Mouse (Mus musculus) forebrain, embryonic 15.5 days (tissue): ENCODE measurements at regions not wholly inside any gene's neighbourhood (a gene's known extent, or its start where the extent isn't known, plus 50 kb on each side); places are given as distances from the start of the nearest gene placed in this dataset.

Experiments used
- ATAC-seq: fragments of 200-750 bp; cut with Nextera tagmentation; replicated peaks from 2 replicates; pipeline ENCODE4 v1.8.0; 2017; ENCODE audit warnings: mild to moderate bottlenecking, moderate TSS enrichment, moderate library complexity
- H3K27ac ChIP-seq: fragments of 300-500 bp; sonication (generic); replicated peaks from 2 replicates; pipeline ENCODE4 v1.5.1; 2015; ENCODE audit warnings: mild to moderate bottlenecking, inconsistent platforms
- H3K27me3 ChIP-seq: fragments of 300-500 bp; sonication (generic); 2 replicates; pipeline ENCODE4 v1.6.1; 2015; ENCODE audit warnings: inconsistent platforms
- H3K36me3 ChIP-seq: fragments of 300-500 bp; sonication (generic); 2 replicates; pipeline ENCODE4 v1.6.1; 2015; ENCODE audit warnings: mild to moderate bottlenecking, inconsistent platforms
- H3K4me1 ChIP-seq: fragments of 300-500 bp; sonication (generic); 2 replicates; pipeline ENCODE4 v1.6.1; 2015; ENCODE audit warnings: inconsistent platforms
- H3K4me2 ChIP-seq: fragments of 300-500 bp; sonication (generic); replicated peaks from 2 replicates; pipeline ENCODE4 v1.6.1; 2015; ENCODE audit warnings: mild to moderate bottlenecking, inconsistent platforms
- H3K4me3 ChIP-seq: fragments of 300-500 bp; sonication (generic); 2 replicates; pipeline ENCODE4 v1.5.1; 2015; ENCODE audit warnings: mild to moderate bottlenecking, inconsistent platforms
- H3K9ac ChIP-seq: fragments of 300-500 bp; sonication (generic); replicated peaks from 2 replicates; pipeline ENCODE4 v1.6.1; 2015; ENCODE audit warnings: mild to moderate bottlenecking, inconsistent platforms
- H3K9me3 ChIP-seq: fragments of 300-500 bp; sonication (generic); 2 replicates; pipeline ENCODE4 v1.6.1; 2016; ENCODE audit warnings: inconsistent platforms
- WGBS: fragments of 180-500 bp; shearing (Covaris S2); methylation state at CpG from one replicate; pipeline ENCODE4 v1.1.7; 2015; ENCODE audit warnings: mixed read lengths; 5-methylcytosine and 5-hydroxymethylcytosine counted together

DNA sequence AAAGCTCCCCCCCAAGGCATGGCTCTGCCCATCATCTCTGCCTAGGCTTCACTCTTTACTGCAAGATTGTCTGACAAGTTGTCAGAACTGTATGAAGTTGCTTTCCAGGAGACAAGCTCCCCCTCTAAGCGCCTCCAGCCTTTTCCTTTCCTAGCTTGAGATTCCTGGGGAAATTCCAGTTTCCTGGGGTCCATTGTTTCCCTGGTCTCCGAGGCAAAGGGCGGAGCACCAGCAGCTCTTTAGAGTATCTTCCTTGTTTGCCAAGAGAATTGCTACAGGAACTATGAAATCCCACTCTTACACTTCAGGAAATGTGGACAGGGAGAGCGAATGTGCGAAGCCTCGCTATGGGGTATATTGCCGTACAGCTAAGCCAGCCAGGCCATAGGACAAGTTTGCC is 108.2 kb upstream of the Tnfaip3 start:
- Histone ChIP-seq H3K9me3 (no peaks in the 10 kb centered on the region), H3K27me3 (no peaks in the 10 kb centered on the region), H3K9ac (no peak overlapping the region), H3K27ac (no peak overlapping the region), H3K4me2 (no peak overlapping the region), H3K4me3 (no peak overlapping the region), H3K4me1 (no peaks in the 10 kb centered on the region), H3K36me3 (no peaks in the 10 kb centered on the region)
- WGBS: 54% methylated on average over 7 of the region's 7 CpGs
- ATAC-seq: no peak

- no peaks in the 10 kb centered on the region for H3K36me3 ChIP-seq
- H3K4me3 ChIP-seq: no peak overlapping the region
- WGBS: 75% methylated on average over 6 of the region's 6 CpGs
- H3K27me3 ChIP-seq: no peaks in the 10 kb centered on the region
- H3K27ac ChIP-seq: no peak overlapping the region
- no peak overlapping the region for H3K4me2 ChIP-seq
- peaks cover 3% of the 10 kb centered on the region; the same call in 1 of the 2 replicates for H3K4me1 ChIP-seq
- H3K9ac ChIP-seq: no peak overlapping the region
- no peak for ATAC-seq
- no peaks in the 10 kb centered on the region for H3K9me3 ChIP-seq
Measured at GRCm38 (mm10) chr10:19122221-19122620, 106.8 kb upstream of the Tnfaip3 start.

GRCm38 (mm10) chr10:19119281-19120049 is 104.0 kb upstream of the Tnfaip3 start:
- H3K36me3 ChIP-seq: no peaks in the 10 kb centered on the region
- H3K9me3 ChIP-seq: no peaks in the 10 kb centered on the region
- ATAC-seq: no peak
- H3K4me1 ChIP-seq: peaks cover 5% of the 10 kb centered on the region; the same call in 1 of the 2 replicates
- no peaks in the 10 kb centered on the region for H3K27me3 ChIP-seq
- no peak overlapping the region for H3K4me3 ChIP-seq
- no peak overlapping the region for H3K4me2 ChIP-seq
- whole genome bisulfite sequencing: 81% methylated on average over 8 of the region's 8 CpGs
- H3K27ac ChIP-seq: no peak overlapping the region
- H3K9ac ChIP-seq: no peak overlapping the region

DNA sequence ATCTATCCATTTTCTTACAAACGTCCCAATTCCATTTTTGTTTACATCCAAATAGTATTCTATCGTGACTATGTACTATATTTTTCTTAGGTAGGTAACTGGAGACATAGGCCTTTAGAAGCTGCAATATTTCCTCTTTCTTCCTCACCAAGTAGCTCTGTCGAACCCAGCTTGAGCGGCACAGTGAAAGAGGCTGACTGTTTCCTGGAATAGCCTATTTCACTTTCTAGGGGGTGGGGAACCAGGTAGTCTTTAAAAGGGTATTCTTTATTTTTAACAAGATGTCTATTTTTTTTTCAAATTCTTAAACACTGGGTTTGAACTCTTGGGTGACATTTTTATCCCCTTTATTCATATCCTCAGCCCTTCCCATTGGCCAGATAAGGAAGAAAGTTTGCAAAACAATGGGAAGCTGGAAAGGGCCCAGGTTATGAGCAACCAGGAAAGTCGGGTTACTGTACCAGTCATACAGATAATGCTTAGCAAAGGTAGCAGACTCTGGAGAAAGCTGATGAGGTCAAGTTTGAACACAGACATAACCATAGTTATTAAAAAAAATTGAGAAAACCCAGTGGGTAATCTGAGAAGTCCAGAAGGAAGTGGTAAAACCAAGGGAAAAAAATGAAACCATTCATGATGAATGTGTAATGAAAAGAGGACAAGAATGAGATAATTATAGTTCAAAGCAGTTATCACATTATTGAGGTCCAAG is 103.3 kb upstream of the Tnfaip3 start:
- Histone ChIP-seq H3K4me1 (peaks cover 5% of the 10 kb centered on the region; the same call in 1 of the 2 replicates), H3K9ac (no peak overlapping the region), H3K27me3 (no peaks in the 10 kb centered on the region), H3K4me3 (no peak overlapping the region), H3K36me3 (no peaks in the 10 kb centered on the region), H3K4me2 (no peak overlapping the region), H3K27ac (no peak overlapping the region), H3K9me3 (no peaks in the 10 kb centered on the region)
- no peak for ATAC-seq
- 80% methylated on average over 5 of the region's 5 CpGs for WGBS

- Histone ChIP-seq H3K4me1 (peaks cover 5% of the 10 kb centered on the region; the same call in 1 of the 2 replicates), H3K36me3 (no peaks in the 10 kb centered on the region), H3K4me2 (no peak overlapping the region), H3K4me3 (no peak overlapping the region), H3K27me3 (no peaks in the 10 kb centered on the region), H3K9me3 (no peaks in the 10 kb centered on the region), H3K27ac (no peak overlapping the region), H3K9ac (no peak overlapping the region)
- WGBS: 33% methylated on average over 9 of the region's 9 CpGs
- no peak for ATAC-seq
Measured at GRCm38 (mm10) chr10:19117071-19117605, 101.7 kb upstream of the Tnfaip3 start.

DNA sequence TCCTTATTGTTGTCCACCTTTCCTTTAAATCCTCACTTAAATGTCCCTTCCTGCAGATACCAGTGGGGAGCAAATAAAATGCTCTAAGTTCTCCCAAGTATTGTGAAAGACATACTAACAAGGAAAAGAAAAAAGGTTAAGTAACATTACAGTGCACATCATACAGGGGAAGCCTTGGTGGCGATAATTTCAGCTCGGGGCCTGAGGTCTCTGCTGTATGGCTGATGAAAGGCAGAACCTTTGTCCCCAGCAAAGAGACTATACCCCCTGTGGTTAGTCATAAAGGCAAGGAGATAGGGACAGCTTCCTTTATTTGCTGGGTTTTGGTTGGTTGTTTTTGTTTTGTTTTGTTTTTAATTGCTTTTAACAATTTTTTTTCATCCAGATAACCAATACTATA is 97.0 kb upstream of the Tnfaip3 start:
- 58% methylated on average over 2 of the region's 2 CpGs for WGBS
- no peak for ATAC-seq
- Histone ChIP-seq H3K4me3 (no peak overlapping the region), H3K27ac (no peak overlapping the region), H3K9me3 (no peaks in the 10 kb centered on the region), H3K4me1 (peaks cover 4% of the 10 kb centered on the region; the same call in 1 of the 2 replicates), H3K36me3 (no peaks in the 10 kb centered on the region), H3K9ac (no peak overlapping the region), H3K4me2 (no peak overlapping the region), H3K27me3 (no peaks in the 10 kb centered on the region)

DNA sequence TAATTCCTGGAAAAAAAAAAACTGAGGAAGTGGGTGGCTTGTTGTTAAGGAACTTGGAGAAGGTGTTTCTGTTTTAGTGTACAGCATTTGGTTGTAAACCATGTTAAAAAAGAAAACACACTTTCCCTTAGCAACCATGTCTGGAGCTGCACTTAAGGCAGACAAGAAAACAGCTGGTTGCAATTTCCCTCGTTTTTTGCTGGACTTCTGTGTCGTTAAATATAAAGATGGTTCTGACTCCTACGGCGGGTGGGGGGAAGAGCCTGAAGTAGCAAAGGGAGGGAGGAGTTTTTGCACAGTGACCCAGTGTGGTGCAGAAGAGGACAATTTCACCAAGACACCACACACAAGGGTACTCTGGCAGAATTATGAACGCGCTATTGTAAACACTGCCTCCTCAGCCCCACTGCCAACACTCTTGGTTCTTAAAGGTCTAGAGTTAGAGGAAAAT is 89.8 kb upstream of the Tnfaip3 start:
- H3K4me1 ChIP-seq: no peaks in the 10 kb centered on the region
- H3K9me3 ChIP-seq: no peaks in the 10 kb centered on the region
- H3K4me3 ChIP-seq: no peak overlapping the region
- H3K4me2 ChIP-seq: no peak overlapping the region
- H3K27ac ChIP-seq: no peak overlapping the region
- WGBS: 78% methylated on average over 6 of the region's 6 CpGs
- no peaks in the 10 kb centered on the region for H3K27me3 ChIP-seq
- no peaks in the 10 kb centered on the region for H3K36me3 ChIP-seq
- no peak for ATAC-seq
- no peak overlapping the region for H3K9ac ChIP-seq

- no peak for ATAC-seq
- Histone ChIP-seq H3K27me3 (no peaks in the 10 kb centered on the region), H3K4me2 (no peak overlapping the region), H3K9ac (no peak overlapping the region), H3K9me3 (no peaks in the 10 kb centered on the region), H3K4me1 (no peaks in the 10 kb centered on the region), H3K27ac (no peak overlapping the region), H3K36me3 (no peaks in the 10 kb centered on the region), H3K4me3 (no peak overlapping the region)
- WGBS: 87% methylated on average over 5 of the region's 5 CpGs
Measured at GRCm38 (mm10) chr10:19104671-19105203, 89.3 kb upstream of the Tnfaip3 start.

DNA sequence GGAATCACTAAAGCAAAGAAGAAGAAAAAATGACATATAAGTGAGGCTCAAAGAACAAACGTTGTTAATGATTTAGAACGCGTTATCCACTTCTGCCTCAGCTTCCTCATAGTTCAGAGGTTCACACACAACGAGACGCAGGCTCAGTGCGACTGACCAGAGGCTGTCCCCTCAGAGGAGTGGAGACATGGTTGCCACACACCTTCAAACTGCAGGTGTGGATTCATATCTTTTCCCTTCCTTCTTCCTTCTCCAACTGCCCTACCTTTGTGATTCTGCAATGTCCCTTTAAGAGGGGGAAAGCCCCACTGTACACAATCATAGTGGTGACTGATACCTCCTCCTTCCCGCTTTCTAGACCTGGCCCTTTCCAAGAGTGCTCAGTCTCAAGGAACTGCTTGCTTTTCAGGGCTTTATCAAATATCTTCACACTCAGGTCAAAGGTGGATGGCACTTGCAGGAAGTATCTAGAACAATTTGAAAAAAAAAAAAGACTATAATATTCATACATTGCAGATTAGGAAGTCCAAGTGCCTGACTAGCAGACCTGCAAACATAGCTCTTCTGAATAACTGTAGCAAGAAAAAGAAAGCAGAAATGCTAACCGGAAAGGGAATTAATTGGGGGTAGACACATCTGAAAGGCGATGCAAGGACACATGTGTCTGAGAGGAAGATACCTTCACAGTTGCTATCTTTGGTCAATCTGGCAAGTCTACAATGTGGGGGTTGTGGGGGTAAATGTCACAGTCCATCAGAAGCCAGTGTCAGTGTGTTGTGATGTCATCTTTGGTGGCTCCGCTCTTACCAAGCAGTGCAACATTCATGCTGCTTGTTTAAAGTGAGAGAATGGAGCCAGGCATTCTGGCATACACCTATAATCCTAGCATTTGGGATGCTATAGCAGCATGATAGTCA is 84.2 kb upstream of the Tnfaip3 start:
- Histone ChIP-seq H3K4me2 (no peak overlapping the region), H3K9me3 (no peaks in the 10 kb centered on the region), H3K9ac (no peak overlapping the region), H3K27me3 (no peaks in the 10 kb centered on the region), H3K4me3 (no peak overlapping the region), H3K36me3 (no peaks in the 10 kb centered on the region), H3K27ac (no peak overlapping the region), H3K4me1 (no peaks in the 10 kb centered on the region)
- WGBS: 85% methylated on average over 10 of the region's 10 CpGs
- ATAC-seq: no peak

GRCm38 (mm10) chr10:19094297-19094696 is 78.8 kb upstream of the Tnfaip3 start:
- 63% methylated on average over 8 of the region's 8 CpGs for WGBS
- no peaks in the 10 kb centered on the region for H3K27me3 ChIP-seq
- no peak overlapping the region for H3K4me2 ChIP-seq
- H3K27ac ChIP-seq: no peak overlapping the region
- H3K36me3 ChIP-seq: no peaks in the 10 kb centered on the region
- no peak overlapping the region for H3K4me3 ChIP-seq
- no peaks in the 10 kb centered on the region for H3K9me3 ChIP-seq
- no peaks in the 10 kb centered on the region for H3K4me1 ChIP-seq
- no peak for ATAC-seq
- no peak overlapping the region for H3K9ac ChIP-seq

DNA sequence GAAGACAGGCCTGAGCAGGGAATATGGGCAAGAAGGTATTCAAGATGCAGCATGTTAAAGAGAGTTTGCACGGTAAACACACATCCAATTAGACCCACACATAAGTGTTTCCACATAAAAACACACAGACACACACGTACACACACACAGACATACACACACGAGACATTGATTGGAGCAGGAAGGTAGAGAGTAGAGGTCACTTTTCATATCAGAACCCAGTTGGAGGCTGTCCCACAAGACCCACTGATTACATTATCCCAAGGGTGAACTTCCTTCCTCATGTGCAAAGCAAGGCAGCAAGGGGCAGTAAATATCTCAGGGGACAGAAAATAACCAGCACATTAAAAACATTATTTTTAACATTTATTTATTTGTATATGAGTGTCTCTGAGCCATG is 78.2 kb upstream of the Tnfaip3 start:
- Histone ChIP-seq H3K27me3 (no peaks in the 10 kb centered on the region), H3K4me1 (no peaks in the 10 kb centered on the region), H3K9me3 (no peaks in the 10 kb centered on the region), H3K9ac (no peak overlapping the region), H3K36me3 (no peaks in the 10 kb centered on the region), H3K4me3 (no peak overlapping the region), H3K4me2 (no peak overlapping the region), H3K27ac (no peak overlapping the region)
- ATAC-seq: no peak
- 89% methylated on average over 3 of the region's 3 CpGs for WGBS
